Mouse (Mus musculus) ES-E14 (cell line): ENCODE measurements around the gene Sele. TPM values are rescaled to one million over a fixed set of nuclear protein-coding genes. Genes with fewer than 3 reads are reported as not detected.
A peak's percentile ranks its signal among the peaks of the same experiment; 100 is the strongest.

ENCODE experiments used
- DNase-seq: peaks from one replicate; pipeline ENCODE4 v3.0.0-alpha.2; 2013; ENCODE audit warnings: low read depth, low spot score
- H3K27ac ChIP-seq: 2 replicates; pipeline ENCODE4 v1.5.1; 2012; ENCODE audit warnings: low read depth, mild to moderate bottlenecking, low read length, moderate library complexity, mixed read lengths; ENCODE audit not compliant: poor library complexity, insufficient read depth, severe bottlenecking
- H3K36me3 ChIP-seq: 2 replicates; pipeline ENCODE4 v1.6.1; 2012; ENCODE audit warnings: mild to moderate bottlenecking, low read length, moderate library complexity, mixed read lengths; ENCODE audit not compliant: control insufficient read depth, poor library complexity, insufficient read depth, severe bottlenecking
- H3K4me1 ChIP-seq, 2 experiments: fragments of 150-350 bp in 1 of 2; sonication (generic) in 1 of 2; 2 replicates each; pipeline ENCODE4 v1.6.1; 2012; ENCODE audit warnings: low read length in 2 of 2, mild to moderate bottlenecking in 1 of 2, mixed read lengths in 1 of 2; ENCODE audit not compliant: control insufficient read depth in 2 of 2, insufficient read depth in 2 of 2, poor library complexity in 1 of 2
- H3K4me3 ChIP-seq, 2 experiments: fragments of 150-350 bp in 1 of 2; sonication (generic) in 1 of 2; 2 replicates each; pipeline ENCODE4 v1.5.1; 2012; ENCODE audit warnings: low read length in 2 of 2, low read depth in 1 of 2, mild to moderate bottlenecking in 1 of 2, mixed read lengths in 1 of 2; ENCODE audit not compliant: insufficient read depth in 1 of 2, poor library complexity in 1 of 2, severe bottlenecking in 1 of 2
- H3K9ac ChIP-seq: 2 replicates; pipeline ENCODE4 v1.6.1; 2012; ENCODE audit warnings: low read depth, mild to moderate bottlenecking, low read length, mixed read lengths; ENCODE audit not compliant: poor library complexity, insufficient read depth, severe bottlenecking
- H3K9me3 ChIP-seq: fragments of 150-350 bp; sonication (generic); 2 replicates; pipeline ENCODE4 v1.6.1; 2012; ENCODE audit warnings: low read depth, mild to moderate bottlenecking, low read length; ENCODE audit not compliant: control insufficient read depth, insufficient read depth
- CHD2 ChIP-seq: IDR thresholded peaks from 2 replicates; pipeline ENCODE4 v1.6.1; 2014; ENCODE audit warnings: mild to moderate bottlenecking, low read depth, low read length, inconsistent platforms
- HCFC1 ChIP-seq: IDR thresholded peaks from 2 replicates; pipeline ENCODE4 v1.6.1; 2012; ENCODE audit warnings: low read length, inconsistent platforms, borderline replicate concordance; ENCODE audit not compliant: insufficient read depth
- MAFK ChIP-seq: IDR thresholded peaks from 2 replicates; pipeline ENCODE4 v1.6.1; 2014; ENCODE audit warnings: mild to moderate bottlenecking, low read depth, low read length, inconsistent platforms; ENCODE audit not compliant: insufficient read depth
- ZC3H11A ChIP-seq: IDR thresholded peaks from 2 replicates; pipeline ENCODE4 v1.6.1; 2012; ENCODE audit warnings: low read depth, mild to moderate bottlenecking, inconsistent platforms, low read length, borderline replicate concordance
- ZNF384 ChIP-seq: IDR thresholded peaks from 2 replicates; pipeline ENCODE4 v1.6.1; 2012; ENCODE audit warnings: low read depth, low read length, inconsistent platforms
- in situ Hi-C, 2 experiments: fragments of 600-800 bp; cut with MboI; formaldehyde crosslinking; loops; one replicate each; pipeline ENCODE4 v1.15.1; 2025; ENCODE audit warnings: low sequenced_read_pairs in 2 of 2, inconsistent platforms in 1 of 2; ENCODE audit not compliant: unreplicated experiment in 2 of 2
- total RNA-seq: library from RNA; depleted of rRNA; stranded (reverse); fragments of 300-350 nt; gene quantifications from 2 replicates; pipeline ENCODE4 v1.2.3, GENCODE M21; 2012

Sele gene
- total RNA-seq, 1 experiment, result not detected

DNA sequence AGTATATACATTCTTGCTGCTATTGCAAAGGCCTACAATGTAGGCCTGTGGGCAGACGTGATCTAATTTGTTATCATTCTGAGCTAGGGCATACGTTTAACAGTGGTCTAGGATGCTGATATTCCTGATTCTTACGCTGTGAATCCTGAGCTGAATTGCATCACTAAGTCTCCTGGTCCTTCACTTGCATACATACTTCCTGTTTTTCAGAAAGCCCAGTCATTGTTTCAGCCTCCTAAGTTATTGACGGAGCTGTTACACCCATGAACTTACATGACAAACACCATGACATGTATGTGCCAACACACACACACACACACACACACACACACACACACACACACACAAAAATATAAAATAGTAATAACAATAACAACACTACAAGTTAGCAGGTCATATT is 12.0 kb downstream of the Sele start:
- no peak for DNase-seq
- H3K4me1 ChIP-seq, result peaks cover 0 to 2% of the 10 kb centered on the region in 2 experiments; a peak in 1 of 4 replicates
- in situ Hi-C loops, result no loop called here
- no peak overlapping the region for H3K9ac ChIP-seq
- no peak overlapping the region for H3K4me3 ChIP-seq
- no peaks in the 10 kb centered on the region for H3K9me3 ChIP-seq
- H3K27ac ChIP-seq, result no peak overlapping the region
- no peaks in the 10 kb centered on the region for H3K36me3 ChIP-seq
- TF ChIP-seq MAFK (no peak), CHD2 (no peak), ZC3H11A (no peak), ZNF384 (no peak), HCFC1 (no peak)

DNA sequence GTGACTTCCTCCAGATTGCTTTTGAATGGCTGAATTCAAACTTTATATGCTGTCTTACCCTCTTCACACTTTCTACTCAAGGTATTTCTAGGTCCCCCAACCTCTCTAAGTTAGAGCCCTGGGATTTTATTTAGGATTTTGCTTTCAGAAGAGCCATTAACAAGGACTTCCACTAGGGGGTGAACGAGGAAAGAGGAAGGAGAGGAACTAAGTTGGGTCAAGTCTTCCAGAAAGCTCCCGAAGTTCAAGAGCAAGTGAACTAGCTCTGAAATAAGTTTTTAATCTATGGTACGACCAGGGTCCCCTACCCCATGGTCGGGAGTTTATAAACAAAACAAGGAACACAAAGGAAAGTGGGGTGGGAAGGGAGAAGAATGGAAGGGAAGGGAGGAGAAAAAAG is 13.2 kb downstream of the Sele start:
- no peak for TF ChIP-seq ZNF384
- TF ChIP-seq ZC3H11A, result no peak
- TF ChIP-seq MAFK, result no peak
- no peak for TF ChIP-seq HCFC1
- no peak for TF ChIP-seq CHD2
- Histone ChIP-seq H3K4me3 (no peak overlapping the region), H3K36me3 (no peaks in the 10 kb centered on the region), H3K27ac (no peak overlapping the region), H3K9me3 (no peaks in the 10 kb centered on the region), H3K4me1 (peaks cover 0 to 2% of the 10 kb centered on the region in 2 experiments; a peak in 1 of 4 replicates), H3K9ac (no peak overlapping the region)
- peak; percentile 24 for DNase-seq
- in situ Hi-C loops, result no loop called here

DNA sequence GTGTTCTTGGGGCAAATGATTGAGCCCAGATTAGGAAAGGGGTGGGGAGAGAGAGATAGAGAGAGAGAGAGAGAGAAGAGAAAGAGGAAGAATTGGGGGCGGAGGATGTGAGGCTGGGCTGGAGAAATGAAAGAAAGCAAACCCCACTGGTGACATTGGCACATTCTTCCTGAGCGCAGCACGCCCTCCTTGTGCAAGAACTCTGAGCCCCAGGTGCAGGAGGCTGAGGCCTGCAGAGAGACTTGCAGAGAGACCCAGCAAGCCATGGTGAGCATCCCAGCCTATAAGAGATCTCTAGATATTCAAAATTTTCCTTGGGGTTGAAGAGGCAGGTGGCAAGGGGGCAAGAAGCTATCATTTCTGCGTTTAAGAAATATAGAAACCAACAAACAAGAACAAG is 13.9 kb downstream of the Sele start, which contains the start of gene Sell:
TSS of gene Sell (plus strand) at position 58 of the 400 bp plus-strand sequence.
- Histone ChIP-seq H3K9me3 (no peaks in the 10 kb centered on the region), H3K4me3 (no peak within 1 kb of the TSS), H3K36me3 (no peaks in the 10 kb centered on the region), H3K9ac (no peak within 1 kb of the TSS), H3K4me1 (peaks cover 0 to 2% of the 10 kb centered on the region in 2 experiments; a peak in 1 of 4 replicates), H3K27ac (no peak within 1 kb of the TSS)
- no peak for TF ChIP-seq MAFK
- no peak for DNase-seq
- in situ Hi-C loops, result no loop called here

DNA sequence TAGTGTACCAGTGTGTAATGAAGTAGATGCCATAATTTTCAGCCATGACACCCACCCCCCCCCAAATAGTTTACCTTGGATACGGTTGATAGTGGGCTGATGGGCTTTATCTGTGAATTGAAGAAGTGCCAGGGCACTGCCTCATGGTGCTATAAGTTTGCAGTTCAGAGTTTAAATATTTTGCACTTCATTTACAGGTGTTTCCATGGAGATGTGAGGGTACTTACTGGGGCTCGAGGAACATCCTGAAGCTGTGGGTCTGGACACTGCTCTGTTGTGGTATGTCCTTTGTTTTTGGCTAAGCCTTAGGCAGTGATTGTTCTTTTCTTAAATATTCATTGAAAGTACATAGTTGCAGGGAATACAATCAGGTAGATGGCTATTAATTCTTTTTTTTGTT is 14.8 kb downstream of the Sele start:
- H3K36me3 ChIP-seq, result no peaks in the 10 kb centered on the region
- peaks cover 0 to 2% of the 10 kb centered on the region in 2 experiments; a peak in 1 of 4 replicates for H3K4me1 ChIP-seq
- no peak for DNase-seq
- H3K27ac ChIP-seq, result no peak overlapping the region
- H3K4me3 ChIP-seq, result no peak overlapping the region
- in situ Hi-C loops, result no loop called here
- no peak overlapping the region for H3K9ac ChIP-seq
- TF ChIP-seq ZC3H11A (no peak), HCFC1 (no peak), CHD2 (no peak), MAFK (no peak), ZNF384 (no peak)
- no peaks in the 10 kb centered on the region for H3K9me3 ChIP-seq

DNA sequence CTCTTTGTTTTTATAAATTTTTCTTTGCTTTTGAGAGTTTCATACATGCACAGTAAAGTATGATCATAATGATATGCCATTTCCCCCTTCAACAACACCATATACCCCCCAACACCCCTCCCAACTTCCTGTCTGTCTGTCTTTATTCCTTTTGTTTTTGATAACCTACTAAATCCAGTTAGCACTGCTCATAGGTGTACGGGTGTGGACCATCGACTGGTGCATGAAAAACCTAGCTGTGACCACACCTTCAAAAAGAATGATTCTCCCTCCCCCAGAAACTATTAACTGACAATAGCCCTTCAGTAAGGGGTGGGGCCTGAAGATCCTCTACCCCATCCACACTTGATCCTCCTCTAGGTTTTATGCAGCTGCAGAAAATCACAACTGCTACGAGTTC is 15.7 kb downstream of the Sele start:
- H3K4me3 ChIP-seq, result no peak overlapping the region
- H3K9me3 ChIP-seq, result no peaks in the 10 kb centered on the region
- no peak overlapping the region for H3K27ac ChIP-seq
- H3K9ac ChIP-seq, result no peak overlapping the region
- no peak for DNase-seq
- no peak for TF ChIP-seq ZC3H11A
- TF ChIP-seq HCFC1, result no peak
- no peak for TF ChIP-seq ZNF384
- TF ChIP-seq CHD2, result no peak
- no peak for TF ChIP-seq MAFK
- peaks cover 0 to 2% of the 10 kb centered on the region in 2 experiments; a peak in 1 of 4 replicates for H3K4me1 ChIP-seq
- no peaks in the 10 kb centered on the region for H3K36me3 ChIP-seq
- in situ Hi-C loops, result no loop called here
